Mouse (Mus musculus): ENCODE results near the gene Grm1. TPM values are rescaled to one million over a fixed set of nuclear protein-coding genes. Genes with fewer than 3 reads are reported as not detected.

The Grm1 gene
- total and polyA plus RNA-seq, 3 experiments = not detected

- Histone ChIP-seq H3K27ac (ENCODE audit: insufficient read depth, low read depth) (no peak overlapping the region), H3K4me3 (replicated peaks in 1 of 3; ENCODE audit: low read depth in 2 of 3, low read length in 2 of 3, poor library complexity in 1 of 3) (no peak overlapping the region), H3K27me3 (replicated peaks) (no peaks in the 10 kb centered on the region), H3K79me2 (replicated peaks; ENCODE audit: control insufficient read depth, extremely low read depth, insufficient read depth, poor library complexity, severe bottlenecking) (no peaks in the 10 kb centered on the region), H3K9ac (ENCODE audit: insufficient read depth, low read depth) (no peak overlapping the region), H3K4me1 (ENCODE audit: control insufficient read depth in 1 of 2, insufficient read depth in 2 of 2) (no peaks in the 10 kb centered on the region), H3K36me3 (replicated peaks in 1 of 2; ENCODE audit: control insufficient read depth in 1 of 2, insufficient read depth in 1 of 2, low read length in 1 of 2) (no peaks in the 10 kb centered on the region), H3K9me3 (replicated peaks; ENCODE audit: low read length) (no peaks in the 10 kb centered on the region), H3K4me2 (ENCODE audit: insufficient read depth, low read depth, poor library complexity, severe bottlenecking) (no peak overlapping the region)
- DNase-seq (ENCODE audit: extremely low read depth) = no peak
- dilution Hi-C loops (cut with MboI; ENCODE audit: extremely low pct_ligation_motif_present, extremely low pct_unique_long_range_greater_than_20kb, low sequenced_read_pairs) (no loop called here), in situ Hi-C loops (cut with MboI; ENCODE audit: low pct_ligation_motif_present, low pct_unique_long_range_greater_than_20kb, low sequenced_read_pairs) (no loop called here)
- TF ChIP-seq ZMIZ1 (IDR thresholded peaks at IDR 0.05; ENCODE audit: low read depth, low read length) = no peak
- TF ChIP-seq ZC3H11A (IDR thresholded peaks at IDR 0.05; ENCODE audit: low read depth, low read length) = no peak
- no peak for TF ChIP-seq JUND (conservative IDR thresholded peaks at IDR 0.05; ENCODE audit: low read depth, low read length)
- TF ChIP-seq MEF2A (IDR thresholded peaks at IDR 0.05; ENCODE audit: borderline replicate concordance, low read depth, low read length) = no peak
- TF ChIP-seq KAT2A (IDR thresholded peaks at IDR 0.05; ENCODE audit: insufficient replicate concordance, low read length) = no peak
- TF ChIP-seq JUN (IDR thresholded peaks at IDR 0.05; ENCODE audit: insufficient read depth, low read depth, low read length) = no peak
- no peak for TF ChIP-seq ZNF384 (IDR thresholded peaks at IDR 0.05; ENCODE audit: low read depth, low read length)
- no peak for TF ChIP-seq MAZ (IDR thresholded peaks at IDR 0.05; ENCODE audit: low read depth, low read length)
- no peak for TF ChIP-seq IRF4 (IDR thresholded peaks at IDR 0.05; ENCODE audit: low read depth, low read length)
- TF ChIP-seq PAX5 (IDR thresholded peaks at IDR 0.05; ENCODE audit: low read length) = no peak
- TF ChIP-seq CTCF (conservative IDR thresholded peaks at IDR 0.05 in 1 of 2, IDR thresholded peaks at IDR 0.05 in 1 of 2; ENCODE audit: low read depth in 2 of 2, low read length in 2 of 2) = no peak
These were observed 211.9 kb downstream of the Grm1 start for GRCm38 (mm10) chr10:10870271-10870670.

- no peak for TF ChIP-seq RAD21 (IDR thresholded peaks at IDR 0.05; ENCODE audit: low read depth, low read length)
- TF ChIP-seq MXI1 (IDR thresholded peaks at IDR 0.05; ENCODE audit: low read depth, low read length) = no peak
- TF ChIP-seq CTCF (conservative IDR thresholded peaks at IDR 0.05 in 1 of 2, IDR thresholded peaks at IDR 0.05 in 1 of 2; ENCODE audit: low read depth in 2 of 2, low read length in 2 of 2) = no peak
- no peak for TF ChIP-seq USF1 (IDR thresholded peaks at IDR 0.05; ENCODE audit: low read depth, low read length)
- dilution Hi-C loops (cut with MboI; ENCODE audit: extremely low pct_ligation_motif_present, extremely low pct_unique_long_range_greater_than_20kb, low sequenced_read_pairs) (no loop called here), in situ Hi-C loops (cut with MboI; ENCODE audit: low pct_ligation_motif_present, low pct_unique_long_range_greater_than_20kb, low sequenced_read_pairs) (no loop called here)
- Histone ChIP-seq H3K27ac (ENCODE audit: insufficient read depth, low read depth) (no peak overlapping the region), H3K9me3 (replicated peaks; ENCODE audit: low read length) (no peaks in the 10 kb centered on the region), H3K36me3 (replicated peaks in 1 of 2; ENCODE audit: control insufficient read depth in 1 of 2, insufficient read depth in 1 of 2, low read length in 1 of 2) (no peaks in the 10 kb centered on the region), H3K4me3 (replicated peaks in 1 of 3; ENCODE audit: low read depth in 2 of 3, low read length in 2 of 3, poor library complexity in 1 of 3) (no peak overlapping the region), H3K4me2 (ENCODE audit: insufficient read depth, low read depth, poor library complexity, severe bottlenecking) (no peak overlapping the region), H3K4me1 (ENCODE audit: control insufficient read depth in 1 of 2, insufficient read depth in 2 of 2) (no peaks in the 10 kb centered on the region), H3K9ac (ENCODE audit: insufficient read depth, low read depth) (no peak overlapping the region), H3K79me2 (replicated peaks; ENCODE audit: control insufficient read depth, extremely low read depth, insufficient read depth, poor library complexity, severe bottlenecking) (no peaks in the 10 kb centered on the region), H3K27me3 (replicated peaks) (no peaks in the 10 kb centered on the region)
- DNase-seq (ENCODE audit: extremely low read depth) = no peak
These were observed 215.9 kb downstream of the Grm1 start for GRCm38 (mm10) chr10:10866278-10866677.

- no peaks in the 10 kb centered on the region for H3K4me1 ChIP-seq (ENCODE audit: control insufficient read depth in 1 of 2, insufficient read depth in 2 of 2)
- in situ Hi-C loops (cut with MboI; ENCODE audit: low pct_ligation_motif_present, low pct_unique_long_range_greater_than_20kb, low sequenced_read_pairs) = no loop called here
- H3K9ac ChIP-seq (ENCODE audit: insufficient read depth, low read depth) = no peak overlapping the region
- H3K4me3 ChIP-seq (replicated peaks in 1 of 3; ENCODE audit: low read depth in 2 of 3, low read length in 2 of 3, poor library complexity in 1 of 3) = no peak overlapping the region
- H3K36me3 ChIP-seq (replicated peaks in 1 of 2; ENCODE audit: control insufficient read depth in 1 of 2, insufficient read depth in 1 of 2, low read length in 1 of 2) = no peaks in the 10 kb centered on the region
- no peak for DNase-seq (ENCODE audit: extremely low read depth)
- no peaks in the 10 kb centered on the region for H3K79me2 ChIP-seq (replicated peaks; ENCODE audit: control insufficient read depth, extremely low read depth, insufficient read depth, poor library complexity, severe bottlenecking)
- dilution Hi-C loops (cut with MboI; ENCODE audit: extremely low pct_ligation_motif_present, extremely low pct_unique_long_range_greater_than_20kb, low sequenced_read_pairs) = no loop called here
- no peak overlapping the region for H3K4me2 ChIP-seq (ENCODE audit: insufficient read depth, low read depth, poor library complexity, severe bottlenecking)
- no peaks in the 10 kb centered on the region for H3K9me3 ChIP-seq (replicated peaks; ENCODE audit: low read length)
- H3K27me3 ChIP-seq (replicated peaks) = no peaks in the 10 kb centered on the region
- TF ChIP-seq BHLHE40 (IDR thresholded peaks at IDR 0.05; ENCODE audit: low read depth, low read length) (no peak), RCOR1 (conservative IDR thresholded peaks at IDR 0.05; ENCODE audit: low read depth, low read length) (no peak), ZMIZ1 (IDR thresholded peaks at IDR 0.05; ENCODE audit: low read depth, low read length) (no peak), USF1 (IDR thresholded peaks at IDR 0.05; ENCODE audit: low read depth, low read length) (no peak), JUN (IDR thresholded peaks at IDR 0.05; ENCODE audit: insufficient read depth, low read depth, low read length) (no peak), MAZ (IDR thresholded peaks at IDR 0.05; ENCODE audit: low read depth, low read length) (no peak), TBP (conservative IDR thresholded peaks at IDR 0.05; ENCODE audit: low read depth, low read length) (no peak), CHD1 (IDR thresholded peaks at IDR 0.05; ENCODE audit: low read depth, low read length) (no peak), ZKSCAN1 (IDR thresholded peaks at IDR 0.05; ENCODE audit: borderline replicate concordance, low read depth, low read length) (no peak), MAX (IDR thresholded peaks at IDR 0.05; ENCODE audit: low read length) (no peak), MEF2A (IDR thresholded peaks at IDR 0.05; ENCODE audit: borderline replicate concordance, low read depth, low read length) (no peak), E2F4 (IDR thresholded peaks at IDR 0.05; ENCODE audit: insufficient replicate concordance, low read depth, low read length) (no peak), ELF1 (IDR thresholded peaks at IDR 0.05; ENCODE audit: low read depth, low read length) (no peak), GABPA (IDR thresholded peaks at IDR 0.05; ENCODE audit: insufficient replicate concordance, low read depth, low read length) (no peak), MYC (IDR thresholded peaks at IDR 0.05; ENCODE audit: low read depth, low read length) (no peak)
- no peak overlapping the region for H3K27ac ChIP-seq (ENCODE audit: insufficient read depth, low read depth)
These were observed 217.4 kb downstream of the Grm1 start for GRCm38 (mm10) chr10:10864759-10865158.
